Mouse (Mus musculus) MEL (cell line): ENCODE data around the gene Auts2.

Experiments
- CHD1 ChIP-seq: IDR thresholded peaks from 2 replicates; pipeline ENCODE4 v1.6.1; 2012; ENCODE audit warnings: low read depth, mild to moderate bottlenecking, inconsistent platforms, low read length, improper control_type of control experiment
- CTCF ChIP-seq, 3 experiments: IDR thresholded peaks in 2 of 3; conservative IDR thresholded peaks in 1 of 3; 2 replicates each; pipeline ENCODE4 v1.5.1; 2011 to 2012; ENCODE audit warnings: low read length in 3 of 3, low read depth in 2 of 3, mild to moderate bottlenecking in 2 of 3, improper control_type of control experiment in 1 of 3, inconsistent platforms in 1 of 3, mixed read lengths in 1 of 3, moderate library complexity in 1 of 3; ENCODE audit not compliant: control insufficient read depth in 1 of 3, insufficient read depth in 1 of 3, poor library complexity in 1 of 3, severe bottlenecking in 1 of 3
- ELF1 ChIP-seq: IDR thresholded peaks from 2 replicates; pipeline ENCODE4 v1.6.1; 2014; ENCODE audit warnings: low read depth, mild to moderate bottlenecking, inconsistent platforms, low read length, improper control_type of control experiment, moderate library complexity
- JUND ChIP-seq: IDR thresholded peaks from 2 replicates; pipeline ENCODE4 v1.6.1; 2011; ENCODE audit warnings: low read depth, mild to moderate bottlenecking, improper control_type of control experiment, low read length
- MYC ChIP-seq: IDR thresholded peaks from 2 replicates; pipeline ENCODE4 v1.6.1; 2011; ENCODE audit warnings: low read depth, mild to moderate bottlenecking, low read length, improper control_type of control experiment, moderate library complexity
- POLR2A ChIP-seq, 2 experiments: IDR thresholded peaks; 2 replicates each; pipeline ENCODE4 v1.6.1; 2011 to 2012; ENCODE audit warnings: low read length in 2 of 2, mild to moderate bottlenecking in 2 of 2, control low read depth in 1 of 2, improper control_type of control experiment in 1 of 2, low read depth in 1 of 2, moderate library complexity in 1 of 2; ENCODE audit not compliant: control insufficient read depth in 1 of 2, insufficient read depth in 1 of 2, poor library complexity in 1 of 2
- RCOR1 ChIP-seq: IDR thresholded peaks from 2 replicates; pipeline ENCODE4 v1.6.1; 2012; ENCODE audit warnings: low read depth, mild to moderate bottlenecking, inconsistent platforms, low read length, improper control_type of control experiment
- USF1 ChIP-seq: IDR thresholded peaks from 2 replicates; pipeline ENCODE4 v1.6.1; 2014; ENCODE audit warnings: low read depth, mild to moderate bottlenecking, inconsistent platforms, low read length, improper control_type of control experiment, moderate library complexity

GRCm38 (mm10) chr5:131698900-131699299, 844.2 kb downstream of the Auts2 start:
- TF ChIP-seq USF1 (no peak), ELF1 (no peak), CTCF (IDR thresholded peaks at IDR 0.05 in 2 of 3, conservative IDR thresholded peaks at IDR 0.05 in 1 of 3; ENCODE audit: control insufficient read depth in 1 of 3, insufficient read depth in 1 of 3, low read depth in 2 of 3, low read length in 3 of 3, poor library complexity in 1 of 3, severe bottlenecking in 1 of 3) (no peak), JUND (no peak), CHD1 (no peak), MYC (no peak), RCOR1 (no peak), POLR2A (IDR thresholded peaks at IDR 0.05; ENCODE audit: control insufficient read depth in 1 of 2, insufficient read depth in 1 of 2, low read depth in 1 of 2, low read length in 2 of 2, poor library complexity in 1 of 2) (no peak)
